Mouse (Mus musculus): ENCODE measurements around the gene Foxred1. TPM values are rescaled to one million over a fixed set of nuclear protein-coding genes. Genes with fewer than 3 reads are reported as not detected.

The Foxred1 gene
- polyA plus RNA-seq, 1 experiment from 2014 or later: 42.4 TPM

GRCm38 (mm10) chr9:35163011-35163690, 47.7 kb downstream of the Foxred1 start:
- Histone ChIP-seq H3K36me3 (no peaks in the 10 kb centered on the region), H3K9me3 (no peaks in the 10 kb centered on the region), H3K27ac (no peak overlapping the region), H3K4me3 (replicated peaks) (no peak overlapping the region), H3K9ac (no peak overlapping the region), H3K27me3 (replicated peaks) (no peaks in the 10 kb centered on the region), H3K4me1 (replicated peaks) (no peaks in the 10 kb centered on the region), H3K4me2 (replicated peaks) (no peak overlapping the region)
- ATAC-seq: no peak
- 88% methylated on average over 11 of the region's 11 CpGs for WGBS

GRCm38 (mm10) chr9:35161721-35162120, 49.1 kb downstream of the Foxred1 start:
- WGBS: 86% methylated on average over 7 of the region's 7 CpGs
- Histone ChIP-seq H3K9ac (no peak overlapping the region), H3K36me3 (no peaks in the 10 kb centered on the region), H3K9me3 (no peaks in the 10 kb centered on the region), H3K4me2 (replicated peaks) (no peak overlapping the region), H3K4me3 (replicated peaks) (no peak overlapping the region), H3K27ac (no peak overlapping the region), H3K27me3 (replicated peaks) (no peaks in the 10 kb centered on the region), H3K4me1 (replicated peaks) (no peaks in the 10 kb centered on the region)
- no peak for ATAC-seq

GRCm38 (mm10) chr9:35160662-35161061, 50.2 kb downstream of the Foxred1 start:
- Histone ChIP-seq H3K36me3 (no peaks in the 10 kb centered on the region), H3K27ac (no peak overlapping the region), H3K9me3 (no peaks in the 10 kb centered on the region), H3K9ac (no peak overlapping the region), H3K4me1 (replicated peaks) (no peaks in the 10 kb centered on the region), H3K4me3 (replicated peaks) (no peak overlapping the region), H3K27me3 (replicated peaks) (no peaks in the 10 kb centered on the region), H3K4me2 (replicated peaks) (no peak overlapping the region)
- no peak for ATAC-seq
- WGBS: 44% methylated on average over 2 of the region's 2 CpGs

DNA sequence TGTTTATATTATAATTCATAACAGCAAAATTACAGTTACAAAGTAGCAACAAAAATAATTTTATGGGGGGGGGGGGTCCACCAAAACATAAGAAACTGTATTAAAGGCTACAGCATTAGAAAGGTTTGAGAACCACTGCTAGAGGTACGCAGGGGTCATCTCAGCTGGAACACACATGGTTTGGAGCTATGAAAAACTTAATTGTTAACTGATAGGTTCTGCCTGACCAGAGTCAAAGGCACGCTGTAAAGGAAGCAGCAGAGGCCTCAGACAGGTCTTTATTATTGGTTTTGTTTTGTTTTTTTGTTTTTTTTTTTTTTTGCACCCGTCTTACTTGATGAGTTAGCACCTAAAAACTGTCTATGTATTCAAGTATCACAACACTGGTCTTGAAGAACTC, 52.4 kb downstream of the Foxred1 start:
- Histone ChIP-seq H3K4me3 (replicated peaks) (no peak overlapping the region), H3K27ac (no peak overlapping the region), H3K4me2 (replicated peaks) (no peak overlapping the region), H3K4me1 (replicated peaks) (no peaks in the 10 kb centered on the region), H3K9ac (no peak overlapping the region), H3K9me3 (no peaks in the 10 kb centered on the region), H3K27me3 (replicated peaks) (no peaks in the 10 kb centered on the region), H3K36me3 (no peaks in the 10 kb centered on the region)
- ATAC-seq: no peak
- WGBS: 85% methylated on average over 3 of the region's 3 CpGs

DNA sequence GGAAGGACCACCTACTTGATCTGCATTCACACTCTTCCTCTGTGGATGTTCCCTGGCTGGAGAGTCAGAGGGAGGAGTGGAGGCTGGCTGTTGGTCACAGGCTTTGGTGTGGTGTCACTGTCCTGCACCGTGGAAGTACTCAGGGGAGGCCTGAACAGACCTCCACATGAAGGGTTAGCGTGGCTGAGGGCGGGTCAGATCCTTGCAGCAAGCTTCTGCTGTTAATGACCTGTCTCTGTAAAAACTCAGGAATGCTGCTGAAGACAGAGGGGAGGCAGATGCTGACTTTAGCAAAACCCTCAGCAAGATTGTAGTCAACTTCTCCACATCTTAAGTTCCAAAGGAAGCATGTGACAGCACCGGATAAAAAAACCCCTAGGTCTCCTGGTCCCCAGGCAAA, 54.0 kb downstream of the Foxred1 start:
- ATAC-seq: no peak
- 64% methylated on average over 4 of the region's 4 CpGs for WGBS
- H3K27ac ChIP-seq: no peak overlapping the region

GRCm38 (mm10) chr9:35156002-35156710, 54.7 kb downstream of the Foxred1 start:
- 81% methylated on average over 5 of the region's 5 CpGs for WGBS
- no peak overlapping the region for H3K9ac ChIP-seq
- no peak overlapping the region for H3K4me2 ChIP-seq (replicated peaks)
- no peak overlapping the region for H3K4me3 ChIP-seq (replicated peaks)
- no peaks in the 10 kb centered on the region for H3K9me3 ChIP-seq
- no peaks in the 10 kb centered on the region for H3K27me3 ChIP-seq (replicated peaks)
- ATAC-seq: peak; percentile 43; the same call in 1 of the 2 replicates
- no peaks in the 10 kb centered on the region for H3K4me1 ChIP-seq (replicated peaks)
- H3K36me3 ChIP-seq: no peaks in the 10 kb centered on the region
- 0 out of 2 replicates have a peak overlapping the region, but pooled peaks have one; percentile 13 for H3K27ac ChIP-seq

More for the DNA sequence above, 54.0 kb downstream of the Foxred1 start:
- H3K4me1 ChIP-seq (replicated peaks): no peaks in the 10 kb centered on the region
- no peaks in the 10 kb centered on the region for H3K9me3 ChIP-seq
- no peak overlapping the region for H3K9ac ChIP-seq
- no peaks in the 10 kb centered on the region for H3K27me3 ChIP-seq (replicated peaks)
- no peak overlapping the region for H3K4me3 ChIP-seq (replicated peaks)
- no peaks in the 10 kb centered on the region for H3K36me3 ChIP-seq
- H3K4me2 ChIP-seq (replicated peaks): no peak overlapping the region

Other genes starting within 250 kb of the Foxred1 start
- 146 and 161 TPM in 2 replicates for gene St3gal4, start 91.8 kb downstream of the Foxred1 start, polyA plus RNA-seq (2015; fragmentation: Nextera tagmentation; extraction: Ambion mirVana)
- gene Dcps, start 35.0 kb downstream of the Foxred1 start, polyA plus RNA-seq (2015; fragmentation: Nextera tagmentation; extraction: Ambion mirVana): 86.1 and 87.1 TPM in 2 replicates
- gene Srpr, start 10.9 kb downstream of the Foxred1 start, polyA plus RNA-seq (2015; fragmentation: Nextera tagmentation; extraction: Ambion mirVana): 135 and 137 TPM in 2 replicates
- gene Tirap, start 10.8 kb downstream of the Foxred1 start, polyA plus RNA-seq (2015; fragmentation: Nextera tagmentation; extraction: Ambion mirVana): 13.2 and 13.9 TPM in 2 replicates
- gene Fam118b, start 56.8 kb upstream of the Foxred1 start, polyA plus RNA-seq (2015; fragmentation: Nextera tagmentation; extraction: Ambion mirVana): 52.7 and 52.8 TPM in 2 replicates
- gene Rpusd4, start 56.8 kb upstream of the Foxred1 start, polyA plus RNA-seq (2015; fragmentation: Nextera tagmentation; extraction: Ambion mirVana): 31.0 and 33.8 TPM in 2 replicates
- gene Cdon, start 210.1 kb upstream of the Foxred1 start, polyA plus RNA-seq (2015; fragmentation: Nextera tagmentation; extraction: Ambion mirVana): 6.6 and 8.2 TPM in 2 replicates

All from intestine, embryonic 15.5 days (tissue).